Mouse (Mus musculus): ENCODE results near the gene Fip1l1.

Fip1l1 gene

GRCm38 (mm10) chr5:74535240-74536021, at the start of gene Fip1l1:
Gene Fip1l1, plus strand, starts transcription at chr5:74535449.
- peak; percentile 91 for DNase-seq

DNA sequence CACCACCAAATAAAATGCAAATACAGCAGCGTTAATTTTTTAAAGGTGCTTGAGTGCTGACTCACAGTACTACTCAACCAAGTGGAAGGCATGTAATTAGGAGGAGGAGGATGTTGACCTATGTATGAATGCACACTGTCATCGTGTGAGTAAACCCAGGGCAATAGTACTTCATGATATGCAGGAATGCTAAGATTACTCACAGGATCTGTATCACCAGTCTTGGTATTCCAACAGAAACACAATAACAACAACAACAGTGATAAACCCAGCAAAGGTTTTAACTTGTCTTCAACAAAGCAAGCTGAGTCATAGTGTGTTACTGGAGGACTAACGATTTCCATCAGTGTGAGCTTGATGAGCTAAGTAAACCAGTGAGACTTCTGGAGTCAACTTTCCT, 42.5 kb upstream of the Fip1l1 start:
- no peak for DNase-seq

DNA sequence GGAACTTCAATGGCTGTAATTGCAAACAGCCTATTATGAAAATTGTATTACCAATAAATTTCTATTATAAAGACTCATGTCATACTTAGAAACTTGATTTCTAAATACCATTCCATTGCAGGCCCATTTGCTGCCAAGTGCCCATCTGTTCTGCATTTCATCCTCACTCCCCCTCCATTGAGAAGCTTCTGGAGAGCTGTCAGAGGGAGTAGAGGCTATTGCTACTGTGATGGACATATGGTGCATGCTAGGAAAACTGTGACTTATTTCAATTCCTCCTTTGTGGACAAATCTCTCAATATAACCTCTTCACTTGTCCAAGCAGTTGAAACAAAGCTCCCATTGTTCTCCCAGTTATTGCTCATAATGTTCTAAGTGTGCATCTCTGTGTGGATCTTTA, 23.6 kb upstream of the Fip1l1 start:
- DNase-seq, result peak; percentile 54

DNA sequence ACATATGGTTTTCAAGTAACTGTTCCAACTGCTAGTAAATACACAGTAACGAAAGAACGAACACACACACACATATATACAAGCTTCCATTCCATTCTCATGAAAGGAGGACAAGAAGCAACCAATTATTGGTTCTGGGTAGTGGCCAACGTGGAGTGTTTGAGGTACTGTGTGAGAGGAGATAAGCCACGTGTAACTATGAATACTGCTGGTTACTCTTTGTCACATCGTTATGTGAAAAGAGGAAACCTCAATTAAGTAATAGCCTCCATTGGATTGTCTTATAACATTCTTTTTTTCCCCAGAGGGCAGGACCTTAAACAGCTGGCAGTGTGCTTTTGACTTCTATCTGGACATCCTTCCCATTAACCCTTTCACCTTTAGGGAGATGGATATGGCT, 8.2 kb upstream of the Fip1l1 start:
- DNase-seq, result no peak

- peak; percentile 14 for DNase-seq
Measured at GRCm38 (mm10) chr5:74530785-74531184, 4.5 kb upstream of the Fip1l1 start.

- DNase-seq, result peak; percentile 95
Measured at GRCm38 (mm10) chr5:74531630-74532280, 3.5 kb upstream of the Fip1l1 start, which contains the start of gene Scfd2. Gene Scfd2, minus strand, starts transcription at chr5:74531759.

- DNase-seq, result no peak
Measured at GRCm38 (mm10) chr5:74536180-74536947, 1.1 kb downstream of the Fip1l1 start.

GRCm38 (mm10) chr5:74545606-74546005, 10.4 kb downstream of the Fip1l1 start:
- no peak for DNase-seq

GRCm38 (mm10) chr5:74549566-74549965, 14.3 kb downstream of the Fip1l1 start:
- DNase-seq, result no peak

- no peak for DNase-seq
Measured at GRCm38 (mm10) chr5:74561151-74561550, 25.9 kb downstream of the Fip1l1 start.

- no peak for DNase-seq
Measured at GRCm38 (mm10) chr5:74571767-74572166, 36.5 kb downstream of the Fip1l1 start.

GRCm38 (mm10) chr5:74589133-74589532, 53.9 kb downstream of the Fip1l1 start:
- no peak for DNase-seq

DNA sequence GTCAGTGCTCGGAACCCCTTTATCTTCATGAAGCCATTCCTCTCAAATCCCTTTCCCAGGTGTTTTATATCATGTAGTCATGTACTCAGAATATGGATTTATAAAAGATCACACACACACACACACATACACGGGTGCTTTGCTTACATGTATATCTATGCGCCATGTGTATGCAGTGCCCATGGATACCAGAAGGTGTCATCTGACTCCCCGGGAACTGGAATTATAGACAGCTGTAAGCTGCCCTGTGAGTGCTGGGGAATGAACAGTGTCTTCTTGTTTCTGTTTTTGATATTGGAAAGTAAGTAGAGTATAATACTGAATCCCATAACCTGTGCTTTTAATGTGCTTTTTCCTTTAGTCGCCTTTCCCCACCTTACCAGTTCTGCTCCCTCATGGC, 56.2 kb downstream of the Fip1l1 start:
- DNase-seq, result no peak

- no peak for DNase-seq
Measured at GRCm38 (mm10) chr5:74593147-74593546, 57.9 kb downstream of the Fip1l1 start.

- DNase-seq, result no peak
Measured at GRCm38 (mm10) chr5:74600010-74600409, 64.8 kb downstream of the Fip1l1 start.

DNA sequence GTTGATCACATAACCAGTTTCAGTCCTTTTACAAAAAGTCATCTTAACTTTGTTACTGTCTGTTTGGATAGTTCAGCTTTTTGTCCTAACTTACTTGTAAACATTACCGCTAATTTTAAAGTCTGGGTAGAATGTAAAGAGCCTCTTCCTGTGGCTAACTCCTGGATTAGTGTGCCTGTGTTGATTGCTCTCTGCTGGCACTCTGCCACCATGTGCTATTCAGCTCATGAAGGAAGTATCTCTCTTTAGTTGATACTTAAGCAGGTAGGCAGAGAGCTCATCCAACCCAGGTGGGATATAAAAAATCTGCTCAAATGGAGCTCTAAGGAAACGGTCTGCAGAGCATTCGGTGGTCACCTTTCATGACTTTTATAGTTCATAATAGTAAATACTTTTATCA, 65.9 kb downstream of the Fip1l1 start:
- DNase-seq, result no peak

GRCm38 (mm10) chr5:74601965-74602364, 66.7 kb downstream of the Fip1l1 start:
- no peak for DNase-seq

DNA sequence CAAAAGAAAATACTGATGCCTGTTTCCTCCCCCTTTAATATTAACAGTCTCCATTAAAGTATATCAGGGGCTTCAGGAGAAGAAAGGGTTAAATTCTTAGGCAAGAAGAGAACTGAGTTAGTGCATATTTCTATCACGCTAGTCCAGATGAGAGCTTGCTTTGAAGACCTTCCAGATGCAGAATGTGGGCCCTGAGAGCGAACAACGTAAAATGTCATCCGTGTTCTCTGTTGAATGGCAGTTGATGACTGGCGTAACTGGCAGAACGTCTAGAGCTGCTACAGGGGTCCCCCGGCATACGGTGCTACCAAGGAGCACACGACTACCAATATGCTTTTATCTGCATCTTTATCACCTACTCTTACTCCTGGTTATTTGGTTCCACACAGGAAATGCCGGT, 67.1 kb downstream of the Fip1l1 start:
- no peak for DNase-seq

- DNase-seq, result no peak
Measured at GRCm38 (mm10) chr5:74603306-74603705, 68.1 kb downstream of the Fip1l1 start.

DNA sequence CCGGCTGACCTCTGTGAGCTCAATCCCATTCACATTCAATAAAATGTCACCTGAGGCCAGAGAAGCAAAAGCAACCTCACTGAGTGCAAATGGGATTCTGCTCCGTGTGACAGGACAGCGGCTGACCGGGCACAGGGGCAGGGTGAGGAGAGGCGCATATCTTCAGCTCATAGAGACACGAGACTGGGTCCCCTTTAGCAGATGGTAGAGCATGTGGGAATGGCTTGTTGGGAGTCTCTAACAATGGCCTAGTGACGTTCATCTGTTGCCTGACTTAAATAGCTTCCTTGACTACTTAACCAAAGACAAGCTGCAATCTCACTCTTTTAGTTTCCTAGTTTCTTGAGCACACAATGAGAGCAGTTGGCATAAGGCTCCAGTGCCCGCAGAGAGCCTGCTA, 71.0 kb downstream of the Fip1l1 start:
- no peak for DNase-seq

GRCm38 (mm10) chr5:74610511-74610910, 75.3 kb downstream of the Fip1l1 start:
- no peak for DNase-seq

GRCm38 (mm10) chr5:74612713-74613112, 77.5 kb downstream of the Fip1l1 start:
- DNase-seq, result no peak

DNA sequence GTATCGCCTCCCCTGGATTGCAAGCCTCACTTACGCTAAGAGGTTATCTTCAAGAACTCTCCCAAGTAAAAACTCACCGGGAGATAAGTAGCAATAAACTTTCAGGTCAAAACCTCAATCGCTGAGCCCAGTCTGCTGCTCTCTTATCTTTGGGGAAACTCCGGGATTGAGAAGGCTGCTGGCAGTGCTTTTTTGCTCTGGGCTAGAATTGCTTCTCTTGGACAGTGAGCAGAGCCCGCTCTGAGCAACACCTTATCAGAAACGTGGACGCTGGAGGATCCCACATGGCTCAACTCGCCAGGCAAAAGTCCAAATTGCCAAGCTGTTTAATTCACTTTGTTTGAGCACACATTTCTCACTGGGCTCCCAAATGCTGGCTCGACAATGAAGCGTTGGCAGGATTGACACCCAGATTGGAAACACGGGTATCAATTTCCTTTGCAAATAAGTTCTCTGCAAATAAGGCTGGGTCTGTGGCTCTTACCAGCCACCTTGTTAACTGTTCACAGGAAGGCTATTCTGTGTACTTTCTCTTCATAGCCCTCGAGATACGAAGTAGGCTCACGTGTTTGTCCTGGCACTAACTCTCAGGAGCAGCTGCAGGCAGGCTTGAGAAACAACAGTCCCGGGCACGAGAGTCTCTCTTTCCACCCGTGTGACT, 78.4 kb downstream of the Fip1l1 start:
- DNase-seq, result no peak

Data from cerebellum, adult 11-12 months (tissue).